Mouse (Mus musculus) gastrocnemius, adult 8-10 months (tissue): ENCODE results near the gene D10Jhu81e. TPM values are rescaled to one million over a fixed set of nuclear protein-coding genes. Genes with fewer than 3 reads are reported as not detected.
A peak's percentile ranks its signal among the peaks of the same experiment; 100 is the strongest.
"Not testable (repeated sequence)": the region's sequence is repeated elsewhere in the genome, so short reads cannot be mapped to it uniquely, and the experiment has no call there.

Experiments used
- DNase-seq, 2 experiments: peaks; one replicate each; pipeline ENCODE4 v3.0.0; 2022; ENCODE audit warnings: low spot score in 2 of 2
- total RNA-seq, 4 experiments: library from RNA; stranded (reverse); gene quantifications; 2 replicates each; pipeline ENCODE4 v1.2.4; 2022

D10Jhu81e gene
- 100 to 1,000 TPM; 250 to 278 (median 260) TPM for total RNA-seq

- DNase-seq = peak; percentile 99 to 100
These were observed at the start of gene D10Jhu81e for GRCm38 (mm10) chr10:78169281-78170042. Gene D10Jhu81e (minus strand): TSS chr10:78169782.

DNA sequence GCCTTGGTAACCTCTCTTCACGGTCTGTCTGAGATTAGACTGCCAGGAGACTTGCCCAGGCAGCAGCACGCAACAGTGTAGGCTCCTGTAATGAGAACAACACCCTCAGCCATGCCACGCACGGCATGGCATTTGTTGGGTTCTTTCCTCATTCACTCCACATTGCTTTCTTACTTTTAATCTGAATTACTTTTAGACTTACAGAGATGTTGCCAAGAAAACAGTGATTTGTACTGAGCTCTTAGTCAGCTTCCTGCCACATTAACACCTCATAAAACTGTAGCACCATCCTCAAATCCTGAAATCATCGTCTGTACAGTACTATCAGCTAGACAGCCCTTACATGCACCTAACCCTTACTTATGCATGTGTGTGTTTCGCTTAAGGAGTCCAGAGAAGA, 49.0 kb upstream of the D10Jhu81e start:
- DNase-seq = no peak

- no peak for DNase-seq
These were observed 46.9 kb upstream of the D10Jhu81e start for GRCm38 (mm10) chr10:78216376-78217083.

DNA sequence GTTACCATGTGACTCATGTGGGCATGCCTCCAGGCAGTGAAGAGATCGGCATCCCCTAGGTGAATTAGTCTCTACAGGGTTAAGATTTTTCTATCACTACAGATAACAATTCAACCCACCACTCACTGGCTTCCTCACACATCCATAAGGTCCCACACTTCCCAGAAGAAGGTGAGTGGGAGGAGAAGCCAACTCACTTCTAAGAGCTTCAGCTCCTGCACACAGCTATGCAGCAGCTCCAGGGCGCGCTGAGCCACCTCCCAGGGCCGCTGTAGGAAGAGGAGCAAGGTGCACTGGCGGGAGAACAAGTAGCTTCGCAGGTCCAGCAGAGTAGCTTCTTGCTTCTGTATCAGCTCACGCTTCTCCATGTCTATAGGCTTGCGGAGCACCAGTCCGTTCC, 44.8 kb upstream of the D10Jhu81e start:
- DNase-seq = no peak

GRCm38 (mm10) chr10:78211311-78211710, 41.7 kb upstream of the D10Jhu81e start:
- no peak for DNase-seq

DNA sequence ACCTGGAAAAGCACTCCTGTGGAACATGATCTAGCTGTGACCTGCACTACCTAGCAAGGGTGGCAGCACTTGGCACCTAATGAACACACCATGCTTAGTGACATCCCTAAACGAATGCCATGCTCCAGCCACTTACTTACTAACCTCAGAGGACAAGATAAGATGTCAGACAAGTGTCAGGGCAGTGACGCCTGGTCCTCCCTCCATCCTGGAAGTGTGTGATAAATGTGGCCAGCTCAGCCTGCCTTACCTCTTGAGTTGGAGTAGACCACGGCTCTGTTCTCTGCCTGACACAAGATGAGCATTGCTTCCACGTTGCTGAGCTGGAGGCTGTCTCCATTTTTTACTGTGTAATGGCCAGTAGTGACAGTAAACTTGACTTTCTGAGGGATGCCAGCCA, 31.6 kb upstream of the D10Jhu81e start:
- no peak for DNase-seq

DNA sequence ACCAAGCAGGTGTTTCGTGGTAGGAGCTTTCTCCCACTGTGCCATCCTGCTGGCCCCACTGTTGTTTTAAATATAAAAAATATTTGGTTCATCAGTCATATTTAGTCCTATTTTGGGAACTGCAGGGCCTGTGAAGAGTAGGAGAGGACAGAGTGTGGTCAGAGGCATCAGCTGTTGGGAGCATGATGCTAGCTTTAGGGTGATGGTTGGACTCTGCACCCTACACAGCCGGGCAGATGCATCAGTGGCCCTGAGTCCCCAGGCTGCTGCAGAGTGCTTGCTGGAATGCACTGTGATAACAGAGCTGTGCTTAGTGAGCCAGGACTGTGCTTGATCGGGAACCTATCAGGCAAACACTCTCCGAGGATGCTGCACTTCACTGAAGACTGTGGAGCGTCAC, 23.4 kb upstream of the D10Jhu81e start:
- no peak for DNase-seq

DNA sequence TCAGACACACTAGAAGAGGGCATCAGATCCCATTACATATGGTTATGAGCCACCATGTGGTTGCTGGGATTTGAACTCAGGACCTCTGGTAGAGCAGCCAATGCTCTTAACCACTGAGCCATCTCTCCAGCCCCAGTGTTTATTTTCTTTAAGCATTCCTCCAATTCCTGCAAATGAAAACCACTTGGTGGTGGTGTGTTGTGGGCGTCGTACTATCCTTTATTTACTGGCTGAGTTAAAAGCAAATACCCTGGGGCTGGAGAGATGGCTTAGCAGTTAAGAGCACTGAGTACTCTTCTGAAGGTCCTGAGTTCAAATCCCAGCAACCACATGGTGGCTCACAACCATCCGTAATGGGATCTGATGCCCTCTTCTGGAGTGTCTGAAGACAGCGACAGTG, 16.5 kb upstream of the D10Jhu81e start:
- DNase-seq = not testable (repeated sequence)

- no peak for DNase-seq
These were observed 15.8 kb upstream of the D10Jhu81e start for GRCm38 (mm10) chr10:78185381-78185725.

GRCm38 (mm10) chr10:78184531-78185380, 15.2 kb upstream of the D10Jhu81e start, which contains the start of gene Pwp2:
Gene Pwp2 (minus strand): TSS chr10:78185149.
- peak; percentile 82 to 84 for DNase-seq

- DNase-seq = no peak
These were observed 14.0 kb upstream of the D10Jhu81e start for GRCm38 (mm10) chr10:78183577-78183976.

- no peak for DNase-seq
These were observed 12.7 kb upstream of the D10Jhu81e start for GRCm38 (mm10) chr10:78182321-78182720.

GRCm38 (mm10) chr10:78174474-78174873, 4.9 kb upstream of the D10Jhu81e start:
- DNase-seq = no peak

GRCm38 (mm10) chr10:78171581-78171980, 2.0 kb upstream of the D10Jhu81e start:
- no peak for DNase-seq

- no peak for DNase-seq
These were observed 1.5 kb upstream of the D10Jhu81e start for GRCm38 (mm10) chr10:78171057-78171456.

GRCm38 (mm10) chr10:78170445-78170844, 863 bp upstream of the D10Jhu81e start:
- no peak for DNase-seq

DNA sequence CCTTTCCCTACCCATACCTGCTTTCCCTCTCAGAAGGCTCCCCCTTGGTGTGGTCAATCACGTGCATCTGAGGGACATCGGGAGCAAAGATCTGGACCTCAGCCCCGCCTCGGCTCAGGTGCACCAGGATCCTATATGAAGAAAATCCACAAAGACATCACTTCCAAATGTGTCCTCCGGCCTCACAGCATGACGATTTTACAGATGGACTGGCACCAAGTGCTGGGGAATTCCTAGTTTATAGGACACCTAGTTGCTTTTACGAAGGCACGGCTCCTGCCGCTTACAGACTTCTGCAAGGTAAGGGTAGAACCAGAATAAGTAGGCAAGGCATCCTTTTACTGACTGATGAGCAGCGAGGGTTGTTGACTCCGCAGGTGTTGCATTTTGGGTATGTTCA, 790 bp downstream of the D10Jhu81e start:
- no peak for DNase-seq

DNA sequence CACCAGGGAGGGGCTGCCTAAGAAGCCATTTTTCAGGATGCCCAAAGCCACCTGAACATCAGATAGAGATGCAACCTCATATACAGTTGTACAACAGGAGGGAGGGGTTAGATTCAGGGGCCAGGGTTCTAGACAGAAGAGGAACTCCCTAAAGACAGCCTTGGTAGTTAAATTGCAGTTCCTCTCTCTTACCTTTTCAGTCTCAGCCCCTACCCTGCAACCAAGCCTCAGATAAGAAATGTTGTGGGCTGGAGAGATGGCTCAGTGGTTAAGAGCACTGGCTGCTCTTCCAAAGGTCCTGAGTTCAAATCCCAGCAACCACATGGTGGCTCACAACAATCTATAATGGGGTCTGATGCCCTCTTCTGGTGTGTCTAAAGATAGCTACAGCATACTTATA, 1.8 kb downstream of the D10Jhu81e start:
- DNase-seq = no peak

DNA sequence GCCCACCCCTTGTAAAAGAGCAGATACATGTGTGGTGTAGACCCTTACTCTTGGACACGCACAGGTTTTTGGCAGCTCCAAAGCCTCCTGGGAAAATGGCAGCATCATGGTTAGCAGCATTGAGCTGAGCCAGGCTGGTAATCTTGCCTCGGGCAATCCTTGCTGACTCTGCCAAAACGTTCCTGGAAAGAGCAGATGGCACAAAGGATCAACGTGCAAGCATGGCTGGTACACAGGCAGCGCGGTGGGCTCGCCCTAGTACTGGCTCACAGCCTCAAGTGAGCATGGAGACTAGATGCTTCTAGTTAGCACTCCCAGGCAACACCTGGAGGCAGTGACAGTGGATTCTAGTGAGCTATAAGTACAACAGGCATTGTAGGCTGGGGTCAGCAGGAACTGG, 2.2 kb downstream of the D10Jhu81e start:
- no peak for DNase-seq

DNA sequence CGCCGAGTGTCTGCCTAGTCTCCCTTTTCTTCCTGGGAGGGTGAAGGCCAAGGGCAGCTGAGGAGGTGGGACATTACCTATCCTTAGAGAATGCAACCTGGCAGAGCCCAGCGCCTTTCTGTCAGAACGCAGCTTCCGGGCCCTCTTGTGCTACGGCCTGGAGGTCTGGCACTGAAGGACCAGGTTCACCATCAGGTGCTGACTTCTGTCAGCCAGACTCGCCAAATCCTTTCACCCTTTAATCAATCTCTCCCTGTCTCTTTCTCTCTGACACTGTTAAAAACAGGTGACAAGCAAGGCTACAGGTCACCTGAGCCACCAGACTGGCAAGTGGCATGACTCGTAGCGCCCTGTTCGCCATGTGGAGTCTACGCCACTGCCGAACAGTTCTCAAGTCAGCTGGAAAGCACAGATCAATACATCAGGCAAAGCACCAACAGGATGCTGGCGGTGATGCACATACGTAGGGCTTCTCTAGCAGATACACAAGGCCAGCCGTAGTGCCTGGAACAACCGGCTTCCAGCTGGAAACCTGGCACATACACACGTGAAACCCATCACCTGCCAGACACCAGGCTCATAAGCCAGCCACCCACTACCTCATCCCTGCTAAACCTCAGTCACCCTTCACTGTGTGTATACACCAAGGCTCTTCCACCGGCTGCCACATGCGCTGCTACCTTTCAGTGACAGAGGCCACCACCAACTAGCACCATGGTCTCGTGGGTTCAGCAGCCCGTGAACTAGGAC, 4.2 kb downstream of the D10Jhu81e start:
- DNase-seq = no peak

DNA sequence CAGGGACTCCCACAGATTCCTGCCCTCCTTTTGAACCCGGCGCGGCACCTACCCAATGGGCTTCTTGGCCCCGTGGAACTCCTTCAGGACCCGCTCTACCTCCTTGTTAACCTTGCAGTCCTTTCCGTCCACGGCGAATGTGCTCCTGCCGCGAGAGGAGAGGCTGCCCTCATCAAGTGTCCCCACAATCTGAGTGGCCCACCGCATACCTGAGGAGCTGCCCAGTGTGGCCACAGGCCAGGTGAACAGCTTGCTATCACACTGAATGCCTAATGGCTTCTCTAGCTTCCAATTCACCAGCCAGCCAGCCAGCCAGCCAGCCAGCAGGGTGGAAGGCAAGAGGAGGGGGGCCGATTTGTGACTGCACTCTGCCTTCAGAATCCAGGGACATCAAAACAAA, 4.8 kb downstream of the D10Jhu81e start:
- no peak for DNase-seq
